Mouse (Mus musculus) spleen, postnatal 14 days (tissue): ENCODE data around the gene Cdh24.
"Not testable (repeated sequence)": the region's sequence is repeated elsewhere in the genome, so short reads cannot be mapped to it uniquely, and the experiment has no call there.

Source experiments
- DNase-seq, 2 experiments: peaks; one replicate each; pipeline ENCODE4 v3.0.0; 2021 to 2022; ENCODE audit warnings: low spot score in 2 of 2

Cdh24 gene

DNA sequence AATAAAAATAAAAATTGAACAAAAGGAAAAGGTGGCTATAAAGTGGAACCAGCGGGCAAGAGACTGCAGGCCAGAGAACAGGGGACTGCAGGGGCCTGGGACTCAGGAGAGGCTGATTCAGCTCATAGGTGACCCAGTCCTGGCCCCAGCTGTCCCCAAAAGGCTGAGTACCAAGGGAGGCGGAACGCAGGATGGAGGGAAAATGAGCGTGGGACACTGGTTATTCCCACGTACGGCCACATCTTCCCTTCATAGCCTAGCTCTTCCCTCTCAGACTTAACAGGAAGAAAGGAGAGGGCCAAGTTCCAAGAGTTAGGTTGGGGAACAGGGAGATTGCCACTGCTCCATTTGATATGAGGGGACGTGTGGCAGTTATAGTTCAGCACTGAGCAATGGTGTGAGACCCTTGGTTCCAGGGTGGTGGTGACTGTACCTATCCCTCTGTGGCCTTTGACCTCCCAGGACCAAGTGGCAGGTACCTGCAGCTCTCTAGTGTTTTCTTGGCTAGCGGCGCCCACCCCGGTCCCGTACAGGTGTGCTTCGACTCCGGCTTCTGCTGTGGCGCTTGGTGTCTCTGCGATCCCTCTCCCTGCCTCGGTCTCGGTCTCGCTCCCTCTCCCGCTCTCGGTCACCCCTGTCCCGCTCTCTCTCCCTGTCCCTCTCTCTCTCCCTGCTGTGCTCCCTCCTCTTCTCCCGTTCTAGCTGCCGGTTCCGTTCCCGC is 1.2 kb upstream of the Cdh24 start:
- DNase-seq, result no peak

DNA sequence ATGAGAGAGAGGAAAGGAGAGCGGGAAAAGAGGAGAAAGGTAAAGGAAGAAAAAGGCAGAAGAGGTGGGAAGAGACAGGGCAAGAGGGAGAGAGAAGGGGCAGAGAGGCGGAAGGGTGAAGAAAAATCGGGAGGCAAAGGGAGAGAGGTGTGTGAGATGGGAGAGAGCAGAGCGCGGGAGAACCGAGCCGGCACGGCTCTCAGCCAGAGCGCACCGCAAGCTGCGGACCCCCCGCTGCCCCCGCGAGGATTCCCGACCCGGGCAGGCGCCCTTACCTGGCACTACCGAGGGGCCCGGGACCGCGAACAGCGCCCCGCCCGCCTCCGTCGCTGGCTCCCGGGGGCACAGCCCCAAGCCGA is 239 bp downstream of the Cdh24 start, which contains the start of gene Gm17606:
Gene Gm17606 (plus strand): TSS at position 7 of the 359 bp plus-strand sequence.
- DNase-seq, result no peak

DNA sequence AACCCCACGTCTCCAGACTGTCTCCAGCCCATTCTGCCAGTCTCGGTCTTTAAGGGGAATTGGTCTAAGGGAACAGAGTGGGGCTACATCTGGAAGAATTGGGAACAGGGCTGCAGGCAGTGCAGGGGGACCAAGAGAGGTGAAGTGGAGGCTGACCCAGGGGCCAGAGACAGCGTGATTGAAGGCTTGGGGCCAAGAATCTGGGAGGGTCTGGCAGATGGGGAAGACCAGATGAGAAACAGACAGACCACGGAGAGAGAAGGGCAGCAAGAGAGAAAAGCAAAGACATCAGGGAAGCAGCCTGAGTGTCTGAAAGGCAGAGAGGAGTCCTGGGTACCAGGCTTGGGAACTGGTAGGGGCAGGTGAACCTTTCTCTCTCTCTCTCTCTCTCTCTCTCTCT is 1.0 kb downstream of the Cdh24 start:
- DNase-seq, result no peak

DNA sequence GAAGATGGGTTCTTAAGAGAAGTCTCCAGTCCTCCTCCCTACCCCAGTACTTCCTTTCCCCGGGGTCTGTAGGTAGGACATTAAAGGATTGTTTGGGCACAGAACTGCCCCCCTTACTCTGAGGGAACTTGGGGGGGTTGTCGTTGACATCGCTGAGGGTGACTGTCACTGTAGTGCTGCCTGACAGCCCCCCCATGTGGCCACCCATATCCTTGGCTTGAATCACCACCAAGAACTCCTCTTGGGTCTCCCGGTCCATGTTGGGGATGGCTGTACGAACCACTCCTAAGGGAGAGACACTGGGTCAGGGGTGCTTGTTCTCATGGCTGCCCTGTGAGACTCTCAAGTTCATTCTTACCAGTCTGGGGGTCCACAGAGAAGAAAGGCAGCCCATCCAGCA is 3.0 kb downstream of the Cdh24 start:
- no peak for DNase-seq

- DNase-seq, result peak in 1 of 2 experiments; percentile 55
Observed at GRCm38 (mm10) chr14:54636954-54637353, 4.2 kb downstream of the Cdh24 start.

GRCm38 (mm10) chr14:54634182-54634581 is 7.0 kb downstream of the Cdh24 start:
- DNase-seq, result no peak

- no peak for DNase-seq
Observed at GRCm38 (mm10) chr14:54632252-54632651, 8.9 kb downstream of the Cdh24 start.

DNA sequence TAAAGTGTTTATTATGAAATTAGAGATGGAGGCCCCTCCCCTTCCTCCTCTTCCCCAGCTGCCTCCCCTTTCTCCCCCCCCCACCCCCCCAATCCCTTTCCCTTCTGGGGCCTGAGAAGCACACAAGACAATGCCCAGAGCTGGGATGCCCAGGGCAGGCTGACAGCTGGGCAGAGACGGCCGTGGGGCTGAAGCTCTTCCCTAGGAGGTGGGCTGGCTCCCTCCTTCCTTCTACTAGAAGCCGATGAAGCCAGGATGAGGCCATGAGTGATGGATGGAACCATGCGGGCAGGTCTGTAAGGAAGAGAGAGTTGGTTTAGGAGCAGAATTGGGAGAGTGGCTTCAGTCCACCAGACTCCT is 9.9 kb downstream of the Cdh24 start:
- no peak for DNase-seq

DNA sequence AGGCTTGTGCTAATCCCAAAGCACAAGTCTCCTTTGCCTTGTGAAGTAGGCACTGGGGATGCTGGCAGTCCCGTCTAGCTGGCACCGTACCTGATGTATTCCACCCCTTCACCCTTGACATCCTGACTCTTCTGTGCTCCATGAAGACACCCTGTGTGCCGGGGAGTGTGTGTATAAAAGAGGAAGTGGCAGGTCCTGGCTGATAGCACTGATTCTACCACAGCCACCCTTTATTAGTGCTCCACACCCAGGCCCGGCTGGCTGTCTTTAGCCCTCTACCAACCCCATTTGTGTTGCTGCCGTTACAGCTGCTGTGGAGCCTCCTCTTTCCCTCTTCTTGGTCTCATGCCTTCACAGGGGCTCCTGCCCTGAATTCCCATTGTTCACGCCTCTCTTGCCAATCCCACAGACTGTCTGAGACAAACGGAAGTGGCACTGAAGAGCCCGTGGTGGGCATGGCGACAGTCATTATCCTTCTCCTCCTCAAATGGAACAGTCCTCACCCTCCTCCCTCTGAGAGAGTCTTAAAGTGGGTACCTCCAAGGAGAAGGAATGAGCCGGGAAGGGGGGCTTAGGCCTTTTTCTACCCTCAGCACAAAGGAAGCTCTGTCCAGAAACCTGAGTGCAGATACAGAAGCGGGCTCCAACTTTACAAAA is 10.5 kb downstream of the Cdh24 start:
- DNase-seq, result no peak

DNA sequence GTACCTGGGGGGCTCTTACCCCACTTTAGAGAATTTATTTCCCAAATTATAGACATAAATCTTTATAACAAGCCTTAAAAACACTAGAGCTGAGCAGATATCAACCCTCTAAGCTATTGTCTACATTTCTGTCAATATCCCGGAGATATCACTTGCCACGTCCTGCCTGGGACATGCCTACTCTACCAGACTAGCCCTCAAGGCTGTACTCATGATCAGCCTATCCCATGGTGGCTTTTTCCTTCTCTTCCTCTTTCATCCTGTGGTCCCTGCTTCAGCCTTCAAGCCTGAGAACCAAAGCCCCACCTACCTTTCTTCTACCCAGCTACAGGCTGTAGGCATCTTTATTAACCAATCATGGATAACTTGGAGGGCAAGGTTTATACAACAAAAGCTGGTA is 11.4 kb downstream of the Cdh24 start:
- DNase-seq, result no peak

- no peak for DNase-seq
Observed at GRCm38 (mm10) chr14:54628103-54628502, 13.1 kb downstream of the Cdh24 start.

DNA sequence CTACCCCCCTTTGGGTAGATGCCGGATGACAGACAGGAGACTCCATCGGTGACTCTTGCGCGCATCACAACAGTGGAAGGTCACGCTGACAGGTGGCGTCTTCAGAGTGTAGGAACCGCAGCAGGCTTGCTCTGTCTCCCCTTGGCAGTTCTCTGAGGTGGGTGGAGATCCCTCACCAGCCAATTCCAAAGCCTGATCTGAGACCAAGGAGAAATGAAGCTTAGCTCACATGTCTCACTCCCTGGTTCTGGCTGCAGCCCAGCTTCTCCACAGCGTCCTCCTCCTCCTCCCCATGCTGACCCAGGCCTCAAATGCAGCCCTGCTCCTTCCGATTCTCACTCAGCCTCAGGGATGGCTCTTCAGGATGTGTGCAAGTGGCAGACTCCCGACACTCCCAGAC is 16.2 kb downstream of the Cdh24 start:
- no peak for DNase-seq

GRCm38 (mm10) chr14:54623334-54623733 is 17.8 kb downstream of the Cdh24 start:
- no peak for DNase-seq

- no peak for DNase-seq
Observed at GRCm38 (mm10) chr14:54621133-54621532, 20.0 kb downstream of the Cdh24 start, which contains the start of gene Psmb11. Psmb11 (plus strand) TSS chr14:54621433.

GRCm38 (mm10) chr14:54617897-54618365 is 23.2 kb downstream of the Cdh24 start, which contains the start of gene Psmb5:
Psmb5 (minus strand) TSS chr14:54618022.
- DNase-seq, result peak; percentile 74 to 81

DNA sequence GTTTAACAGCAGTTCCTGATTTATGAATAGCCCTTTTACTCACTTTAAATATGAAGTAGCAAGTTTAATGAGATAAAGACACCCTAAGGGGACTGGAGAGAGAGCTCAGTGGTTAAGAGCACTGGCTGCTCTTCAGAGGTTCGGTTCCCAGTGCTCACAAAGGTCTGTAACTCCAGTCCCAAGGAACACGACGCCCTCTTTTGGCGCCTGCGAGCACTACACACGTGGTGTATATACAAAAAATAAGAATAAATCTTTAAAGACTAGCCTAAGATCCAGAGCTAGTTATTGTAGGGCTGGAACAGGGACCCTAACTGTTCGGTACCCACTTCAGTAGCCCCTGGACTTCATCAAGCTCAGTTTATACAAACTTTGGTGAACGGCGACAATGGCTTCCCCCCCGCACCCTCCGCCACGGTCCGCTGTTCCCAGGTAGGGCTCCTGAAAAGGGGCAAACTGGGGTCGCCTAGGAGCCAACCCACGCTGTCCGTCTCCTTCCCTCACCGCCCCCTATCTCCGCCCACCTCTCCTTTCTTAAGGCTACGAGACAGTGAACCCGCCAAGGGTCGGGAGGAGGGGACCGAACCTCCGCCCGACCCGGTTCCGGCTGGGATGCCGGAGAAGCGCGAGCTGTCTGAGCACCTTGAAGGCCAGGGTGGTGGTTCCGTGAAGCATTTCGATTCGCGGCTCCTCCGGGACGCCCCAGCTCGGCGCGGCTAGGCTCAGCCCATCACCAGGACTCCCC is 23.8 kb downstream of the Cdh24 start:
- DNase-seq, result no peak

- no peak for DNase-seq
Observed at GRCm38 (mm10) chr14:54616226-54616825, 24.8 kb downstream of the Cdh24 start.

DNA sequence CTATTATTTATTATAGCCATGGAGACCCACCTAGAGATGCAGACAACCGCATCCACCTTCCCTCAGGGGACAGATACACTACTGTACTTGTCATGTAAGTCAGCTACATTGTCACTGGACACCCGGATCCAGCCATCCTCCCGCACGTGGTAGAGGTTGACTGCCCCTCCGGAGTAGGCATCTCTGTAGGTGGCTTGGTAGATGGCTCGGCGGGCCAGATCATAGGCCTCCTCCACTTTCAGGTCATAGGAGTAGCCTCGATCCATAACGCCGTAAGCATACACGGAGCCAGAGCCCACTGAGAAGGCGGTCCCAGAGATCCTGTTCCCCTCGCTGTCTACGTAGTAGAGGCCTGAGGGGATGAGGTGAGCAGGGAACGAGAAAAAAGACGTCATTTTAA is 27.0 kb downstream of the Cdh24 start:
- DNase-seq, result not testable (repeated sequence)

DNA sequence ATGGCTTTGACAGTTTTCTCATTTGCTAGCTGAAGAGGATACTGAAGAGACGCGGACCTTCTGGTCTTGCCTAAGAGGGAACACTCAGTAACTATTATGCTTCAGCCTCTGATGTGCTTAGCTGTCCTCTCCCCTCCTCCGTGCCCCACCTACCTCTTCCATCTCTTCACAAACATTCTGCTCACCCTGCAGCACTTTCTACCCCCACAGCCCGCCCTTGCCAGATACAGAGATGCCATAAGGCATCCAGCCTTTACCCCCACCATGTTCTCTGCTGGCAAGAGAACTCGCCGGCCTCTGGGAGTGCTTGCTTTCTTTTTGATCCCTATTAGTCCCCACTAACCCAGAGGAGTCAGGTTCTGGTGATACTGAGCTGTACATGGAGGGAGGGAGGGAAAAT is 30.5 kb downstream of the Cdh24 start:
- DNase-seq, result no peak

GRCm38 (mm10) chr14:54609962-54610361 is 31.2 kb downstream of the Cdh24 start:
- DNase-seq, result no peak

- no peak for DNase-seq
Observed at GRCm38 (mm10) chr14:54609245-54609644, 31.9 kb downstream of the Cdh24 start.

DNA sequence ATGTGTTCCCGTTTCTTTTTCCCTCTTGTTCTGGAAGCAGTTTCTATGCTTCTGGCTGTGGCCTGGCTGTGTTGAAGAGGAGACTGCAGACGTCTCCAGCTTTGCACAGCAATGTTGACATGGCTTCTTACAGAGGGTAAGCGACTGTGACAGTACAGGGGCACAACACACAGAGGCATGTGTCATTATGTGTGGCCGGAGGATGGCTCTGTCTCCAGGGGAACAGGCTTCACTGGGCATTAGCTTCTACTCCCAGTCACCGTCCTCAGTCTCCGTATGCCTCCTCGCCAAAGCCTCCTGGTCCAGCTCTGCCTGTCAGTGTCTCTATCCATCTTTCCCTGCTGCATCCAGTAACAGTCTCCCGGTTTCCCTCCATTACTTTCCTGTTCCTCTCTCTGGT is 33.9 kb downstream of the Cdh24 start:
- no peak for DNase-seq
